Mouse (Mus musculus) hematopoietic stem cell, adult 5-6 weeks (primary cell): ENCODE results near the gene Klk1b5. TPM values are rescaled to one million over a fixed set of nuclear protein-coding genes. Genes with fewer than 3 reads are reported as not detected.
"Not testable (repeated sequence)": the region's sequence is repeated elsewhere in the genome, so short reads cannot be mapped to it uniquely, and the experiment has no call there.

Experiments
- ATAC-seq, 2 experiments: fragments of 125-278 bp in 1 of 2; replicated peaks in 1 of 2; 2 replicates each; pipeline ENCODE4 v1.8.0; 2016 to 2017; ENCODE audit warnings: inconsistent platforms in 2 of 2, mild to moderate bottlenecking in 2 of 2, moderate number of reproducible peaks in 2 of 2, low read depth in 1 of 2, moderate TSS enrichment in 1 of 2; ENCODE audit not compliant: low FRiP score in 2 of 2, poor library complexity in 2 of 2, severe bottlenecking in 2 of 2, insufficient read depth in 1 of 2, low TSS enrichment in 1 of 2
- total RNA-seq: library from RNA; stranded (forward); fragments of 172-1452, 232-1000 nt; gene quantifications from 2 replicates; pipeline ENCODE4 v1.2.3, GENCODE M21; 2017

The Klk1b5 gene
- total RNA-seq, 1 experiment from 2014 or later = not detected

DNA sequence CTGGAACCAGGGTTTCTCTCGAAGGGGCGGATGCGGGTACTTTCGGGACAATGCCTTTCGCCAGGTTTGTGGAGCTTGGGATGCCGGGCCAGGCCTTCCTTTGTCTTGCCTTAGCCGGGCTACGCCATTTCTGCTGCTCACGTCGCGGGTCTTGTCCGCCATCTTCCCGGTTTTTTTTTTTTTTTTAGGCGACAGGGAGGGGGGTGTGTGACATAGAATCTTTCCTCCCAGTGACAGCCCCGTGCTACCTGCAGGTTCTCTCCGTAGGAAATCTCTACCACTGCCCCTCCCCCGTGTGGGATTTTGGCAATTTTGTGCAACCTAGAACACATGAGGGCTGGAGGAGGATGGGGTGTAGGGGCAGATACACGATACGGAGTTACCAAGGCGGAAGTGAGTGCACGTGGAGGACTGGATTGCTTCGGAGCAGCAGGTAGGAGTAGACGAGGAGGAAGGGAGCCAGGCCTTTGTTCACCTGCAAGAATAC is 31.3 kb downstream of the Klk1b5 start:
- ATAC-seq = peak; percentile 30 to 36

DNA sequence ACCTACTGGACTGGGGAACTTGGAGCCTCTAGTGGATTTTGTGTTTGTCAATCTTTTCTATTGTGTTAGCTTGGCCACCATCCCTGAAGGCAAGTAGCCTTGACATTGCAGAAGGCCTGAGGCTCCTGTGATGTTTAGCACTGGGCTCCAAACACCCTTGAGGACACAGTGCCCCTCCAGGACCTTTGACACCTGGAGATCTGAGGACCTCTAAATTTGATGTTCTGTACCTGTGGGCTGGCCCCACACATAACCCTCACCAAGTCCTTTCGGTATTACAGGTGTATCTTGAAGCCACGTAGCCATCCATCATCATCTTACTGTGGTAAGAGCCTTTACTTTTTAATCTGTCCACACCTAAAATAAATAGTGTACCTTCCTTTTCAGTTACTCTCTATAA is 32.2 kb downstream of the Klk1b5 start:
- no peak for ATAC-seq

DNA sequence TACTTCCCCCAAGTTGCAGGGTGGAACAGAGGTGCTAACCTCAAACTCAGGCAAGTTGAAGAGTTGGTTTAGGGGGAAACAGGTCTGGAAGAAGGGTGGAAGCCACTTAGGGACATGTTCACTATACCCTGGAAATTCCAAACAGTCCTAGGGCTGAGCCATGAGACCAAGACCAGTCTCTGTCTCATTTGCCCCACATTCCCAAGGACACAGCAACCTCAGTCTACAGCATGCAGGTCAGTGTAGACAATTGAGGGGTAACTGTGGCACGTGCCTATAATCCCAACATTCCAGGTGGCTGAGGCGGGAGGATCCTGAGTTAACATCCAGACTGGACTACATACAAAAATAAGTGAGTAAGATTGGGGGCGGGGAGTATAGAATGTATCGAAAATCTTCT is 33.5 kb downstream of the Klk1b5 start:
- no peak for ATAC-seq

DNA sequence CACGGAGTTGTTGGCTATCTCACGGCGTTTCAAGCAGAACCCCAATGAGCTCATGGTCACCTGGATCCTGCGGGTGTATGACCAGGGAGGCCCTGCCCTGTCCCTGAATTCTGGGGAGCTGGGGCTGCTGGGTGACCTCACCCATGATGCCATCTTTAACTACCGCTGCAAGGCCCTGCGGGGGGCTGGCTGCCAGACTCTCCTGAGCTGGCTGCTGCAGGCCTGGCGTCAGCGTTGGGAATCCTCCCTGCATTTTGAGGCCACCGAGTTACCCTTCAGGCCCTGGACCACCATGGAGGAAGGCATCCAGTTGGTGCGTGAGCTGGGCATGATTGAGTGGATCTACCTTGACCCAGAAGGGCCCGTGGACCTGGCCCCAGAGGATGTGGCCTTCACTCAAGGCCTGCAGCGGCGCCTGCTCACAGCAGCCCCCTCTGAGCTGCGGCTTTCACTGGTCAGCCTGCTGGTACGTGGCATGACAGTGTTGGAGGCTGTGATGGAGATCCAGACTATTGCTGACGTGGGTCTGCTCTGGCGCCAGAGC is 35.1 kb downstream of the Klk1b5 start:
- not testable (repeated sequence) for ATAC-seq

DNA sequence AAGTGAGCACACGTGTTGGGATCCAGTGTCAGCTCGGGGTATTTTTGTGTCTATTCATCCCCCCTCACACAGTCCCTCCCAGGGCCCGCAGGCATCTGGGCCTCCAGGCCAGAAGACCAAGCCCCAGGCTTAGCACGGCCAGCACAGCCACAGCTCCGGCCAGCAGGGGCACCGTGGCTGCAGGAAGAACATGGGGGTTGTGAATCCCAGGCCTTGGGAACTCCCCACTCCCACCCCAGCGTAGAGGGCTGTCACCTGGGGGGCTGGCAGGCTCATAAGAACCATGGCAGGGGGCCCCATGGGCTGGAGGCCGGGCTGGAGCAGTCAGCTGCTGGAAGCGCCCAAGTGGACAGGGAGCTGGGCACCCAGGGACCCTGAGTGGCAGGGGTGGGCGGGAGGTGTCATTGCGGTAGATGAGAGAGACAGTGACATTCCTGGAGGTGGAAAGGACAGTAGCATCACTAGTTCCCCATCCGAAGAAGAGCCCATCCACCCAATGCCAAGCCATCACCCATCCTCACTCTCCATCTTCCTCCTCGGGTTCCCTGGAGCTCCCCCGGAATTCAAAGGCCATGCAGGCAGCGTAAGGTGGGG is 37.4 kb downstream of the Klk1b5 start:
- ATAC-seq = no peak

DNA sequence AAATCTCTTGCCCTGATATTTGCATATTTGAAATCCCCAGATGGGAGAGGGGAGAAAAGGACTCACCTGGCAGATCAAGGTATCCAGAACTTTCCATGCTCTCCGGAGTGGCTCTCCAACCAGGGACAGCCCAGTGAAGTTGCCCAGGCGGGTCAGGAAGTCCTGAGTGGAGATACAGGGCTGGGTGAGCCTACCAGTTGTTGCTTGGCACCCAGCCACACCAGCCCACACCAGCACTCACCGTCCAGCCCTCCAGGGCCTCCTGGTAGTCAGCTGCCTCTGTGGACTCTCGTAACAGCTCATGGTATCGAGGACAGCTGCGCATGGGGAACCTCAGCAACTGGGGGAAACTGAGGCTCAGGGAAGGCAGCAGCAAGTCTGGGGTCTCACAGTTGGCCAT is 39.2 kb downstream of the Klk1b5 start:
- ATAC-seq = no peak

DNA sequence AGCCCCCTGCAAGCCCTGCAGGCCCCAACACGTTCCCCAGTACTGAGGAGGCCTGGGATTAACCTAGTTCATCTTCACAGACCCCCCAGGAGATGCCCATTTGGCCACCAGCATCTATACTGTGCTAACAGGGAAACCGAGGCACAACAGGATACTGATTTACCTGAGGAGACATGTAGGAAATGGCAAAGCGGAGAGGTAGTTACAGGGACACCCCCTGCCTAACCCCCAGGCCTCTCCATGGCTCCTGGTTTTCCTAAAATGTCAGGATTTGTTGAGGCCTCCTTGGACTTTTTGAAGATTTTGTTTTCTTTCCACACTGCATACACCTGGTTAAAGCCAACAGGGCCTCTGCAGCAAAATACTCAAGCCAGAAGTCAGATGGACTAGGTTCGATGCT is 41.5 kb downstream of the Klk1b5 start, which contains the start of gene Acp4:
Acp4 (minus strand) TSS at position 101 of the 400 bp plus-strand sequence.
- ATAC-seq = no peak

DNA sequence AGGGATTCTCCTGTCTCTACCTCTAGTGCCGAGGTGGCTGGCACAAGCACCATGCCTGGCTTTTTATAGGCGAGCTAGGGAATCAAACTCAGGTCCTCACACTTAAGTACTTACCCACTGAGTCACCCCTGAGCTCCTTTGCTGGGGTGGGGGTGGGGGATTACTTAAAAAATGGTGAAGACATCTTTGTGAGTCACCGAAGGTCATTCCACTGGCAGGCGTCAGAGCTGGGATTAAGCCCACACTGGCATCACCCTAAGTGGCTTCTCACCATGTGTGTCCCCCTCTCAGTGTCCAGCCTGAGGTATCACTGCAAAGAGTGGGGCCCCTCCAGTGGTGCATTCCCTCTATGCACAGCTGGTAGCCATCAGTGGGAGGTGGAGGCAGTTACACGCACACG is 44.7 kb downstream of the Klk1b5 start:
- no peak for ATAC-seq

DNA sequence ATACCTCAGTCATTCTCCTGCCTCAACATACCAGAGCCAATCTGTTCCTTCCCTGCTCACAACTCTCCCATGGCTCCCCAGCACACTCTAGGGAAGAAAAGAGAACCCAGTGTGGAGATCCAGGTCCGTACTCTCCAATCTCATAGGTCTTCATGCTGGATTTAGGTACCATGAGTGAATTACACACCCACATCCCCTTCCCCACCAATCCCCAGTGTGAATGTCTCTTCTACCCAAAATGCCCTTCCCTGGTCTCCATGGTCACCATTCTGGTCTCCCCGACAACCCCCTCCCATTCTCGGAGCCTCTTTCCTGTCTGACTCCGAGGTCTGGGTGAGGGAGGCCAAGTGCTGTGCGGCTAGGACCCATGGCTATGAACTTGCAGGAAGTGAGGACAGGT is 45.4 kb downstream of the Klk1b5 start, which contains the start of gene Gm15517:
Gm15517 (plus strand) TSS at position 301 of the 400 bp plus-strand sequence.
- ATAC-seq = no peak

DNA sequence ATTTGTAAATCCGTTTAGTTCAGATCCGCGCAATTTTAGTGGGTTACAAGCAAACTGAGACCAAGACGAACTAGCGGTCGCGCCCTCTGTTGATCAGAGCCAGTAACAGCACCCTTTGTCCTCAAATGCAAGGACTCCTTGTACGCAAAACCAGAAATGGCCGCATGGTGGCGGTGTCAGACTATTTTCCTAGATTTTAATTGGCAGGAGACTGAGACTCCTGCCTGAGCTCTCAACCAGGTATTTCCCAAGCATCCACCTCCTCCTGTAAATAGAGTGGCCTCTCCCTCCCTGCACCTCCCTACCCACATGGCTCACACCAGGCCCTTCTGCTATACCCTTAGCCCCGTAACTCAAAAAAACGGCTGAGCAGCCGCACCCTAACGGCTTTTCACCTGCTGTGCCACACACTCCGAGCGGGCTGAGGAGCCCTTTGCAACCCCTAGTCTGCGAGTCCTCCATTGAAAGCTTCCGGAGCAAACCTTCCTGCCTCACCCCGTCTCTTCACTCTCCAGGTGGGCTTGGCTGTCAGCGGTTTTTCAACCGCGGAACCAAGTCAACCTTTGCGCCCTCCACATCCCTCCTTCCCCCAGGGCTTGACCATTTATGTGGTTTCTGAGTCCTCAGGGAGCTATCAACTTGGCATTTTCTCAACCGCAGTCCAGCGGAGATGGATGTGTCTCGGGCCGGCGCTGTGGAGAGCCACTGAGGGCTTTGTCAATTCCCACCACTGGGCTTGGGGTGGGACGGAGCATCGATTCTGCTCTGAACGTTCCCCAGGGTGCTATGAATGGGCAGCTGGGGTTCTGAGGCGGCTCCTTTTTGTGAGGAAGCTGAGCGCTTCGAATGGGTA is 47.3 kb downstream of the Klk1b5 start:
- ATAC-seq = peak; percentile 87 to 91

DNA sequence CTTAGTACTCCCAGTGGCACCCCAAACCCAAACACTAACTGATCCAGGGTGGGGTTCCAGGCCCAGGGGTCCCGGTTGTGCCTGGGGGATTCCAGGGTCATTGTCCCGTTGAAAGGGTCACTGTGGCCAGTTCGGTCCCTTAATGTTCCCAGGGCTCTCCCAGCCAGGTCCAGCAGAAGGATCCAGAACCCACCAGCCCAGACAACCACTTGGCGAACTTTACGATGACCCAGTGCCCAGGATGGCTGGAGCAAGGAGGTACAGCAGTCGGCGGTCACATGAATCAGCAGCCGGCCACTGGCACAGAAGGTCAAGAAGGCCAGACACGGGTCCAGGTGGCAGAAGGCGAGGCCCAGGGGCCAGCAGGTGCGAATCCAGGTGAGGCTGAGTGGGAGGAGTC is 52.4 kb downstream of the Klk1b5 start:
- no peak for ATAC-seq

DNA sequence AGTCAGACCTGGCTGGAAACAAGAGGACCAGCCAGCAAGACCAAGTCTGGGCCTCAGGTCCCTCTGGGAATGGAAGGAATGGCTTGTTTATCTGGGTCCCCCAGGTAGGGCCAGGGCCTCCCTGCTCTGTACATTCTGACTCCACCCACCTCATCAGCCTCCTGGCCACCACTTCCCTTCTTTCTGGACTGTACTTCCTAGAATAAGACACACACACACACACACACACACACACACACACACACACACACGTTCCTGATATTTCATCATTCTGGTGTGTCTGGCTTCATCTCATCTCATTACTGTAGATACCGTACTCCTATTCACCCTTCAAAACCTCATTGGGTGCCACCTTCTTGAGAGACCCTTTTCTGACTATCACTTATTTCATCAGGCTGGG is 53.7 kb downstream of the Klk1b5 start:
- ATAC-seq = no peak

Other genes starting within 250 kb of the Klk1b5 start
- gene Klk1b1, start 249.2 kb upstream of the Klk1b5 start, total RNA-seq = not detected in 2 replicates
- gene Klk1b9, start 239.9 kb upstream of the Klk1b5 start, total RNA-seq = not detected in 2 replicates
- gene Klk1b11, start 220.1 kb upstream of the Klk1b5 start, total RNA-seq = not detected in 2 replicates
- not detected in 2 replicates for gene Klk1b26, start 203.8 kb upstream of the Klk1b5 start, total RNA-seq
- not detected in 2 replicates for gene Klk1b27, start 163.7 kb upstream of the Klk1b5 start, total RNA-seq
- gene Klk1b21, start 113.6 kb upstream of the Klk1b5 start, total RNA-seq = not detected in 2 replicates
- gene Klk1b22, start 103.3 kb upstream of the Klk1b5 start, total RNA-seq = not detected in 2 replicates
- not detected in 2 replicates for gene Klk1b16, start 79.2 kb upstream of the Klk1b5 start, total RNA-seq
- not detected in 2 replicates for gene Klk1b24, start 27.7 kb upstream of the Klk1b5 start, total RNA-seq
- not detected in 2 replicates for gene Klk1b3, start 17.8 kb upstream of the Klk1b5 start, total RNA-seq
- gene Klk1b4, start 8.5 kb upstream of the Klk1b5 start, total RNA-seq = not detected in 2 replicates
- gene Klk1, start 9.4 kb downstream of the Klk1b5 start, total RNA-seq = not detected in 2 replicates
- gene Gm36864, start 20.2 kb downstream of the Klk1b5 start, total RNA-seq = not detected in 2 replicates
- 0.31 TPM in 1 of 2 replicates, not detected in the other for gene 1700028J19Rik, start 30.8 kb downstream of the Klk1b5 start, total RNA-seq
- 86.6 and 87.3 TPM in 2 replicates for gene 2410002F23Rik, start 30.8 kb downstream of the Klk1b5 start, total RNA-seq
- 0.74 TPM in 1 of 2 replicates, not detected in the other for gene Acp4, start 41.4 kb downstream of the Klk1b5 start, total RNA-seq
- gene Gm15517, start 45.5 kb downstream of the Klk1b5 start, total RNA-seq = not detected in 2 replicates
- gene Clec11a, start 91.0 kb downstream of the Klk1b5 start, total RNA-seq = 1.5 and 4.2 TPM in 2 replicates
- gene Shank1, start 94.3 kb downstream of the Klk1b5 start, total RNA-seq = not detected in 2 replicates
- gene Syt3, start 168.2 kb downstream of the Klk1b5 start, total RNA-seq = 0.79 and 1.8 TPM in 2 replicates
- gene 1700008O03Rik, start 169.9 kb downstream of the Klk1b5 start, total RNA-seq = 1.9 TPM in 1 of 2 replicates, not detected in the other
- not detected in 2 replicates for gene Lrrc4b, start 213.1 kb downstream of the Klk1b5 start, total RNA-seq
- gene Aspdh, start 249.4 kb downstream of the Klk1b5 start, total RNA-seq = not detected in 2 replicates